Mouse (Mus musculus): Measurements from ENCODE around the gene Slc24a3. TPM values are rescaled to one million over a fixed set of nuclear protein-coding genes. Genes with fewer than 3 reads are reported as not detected.

Gene Slc24a3
- total RNA-seq, 2 experiments from 2014 or later: 184 to 186 TPM

DNA sequence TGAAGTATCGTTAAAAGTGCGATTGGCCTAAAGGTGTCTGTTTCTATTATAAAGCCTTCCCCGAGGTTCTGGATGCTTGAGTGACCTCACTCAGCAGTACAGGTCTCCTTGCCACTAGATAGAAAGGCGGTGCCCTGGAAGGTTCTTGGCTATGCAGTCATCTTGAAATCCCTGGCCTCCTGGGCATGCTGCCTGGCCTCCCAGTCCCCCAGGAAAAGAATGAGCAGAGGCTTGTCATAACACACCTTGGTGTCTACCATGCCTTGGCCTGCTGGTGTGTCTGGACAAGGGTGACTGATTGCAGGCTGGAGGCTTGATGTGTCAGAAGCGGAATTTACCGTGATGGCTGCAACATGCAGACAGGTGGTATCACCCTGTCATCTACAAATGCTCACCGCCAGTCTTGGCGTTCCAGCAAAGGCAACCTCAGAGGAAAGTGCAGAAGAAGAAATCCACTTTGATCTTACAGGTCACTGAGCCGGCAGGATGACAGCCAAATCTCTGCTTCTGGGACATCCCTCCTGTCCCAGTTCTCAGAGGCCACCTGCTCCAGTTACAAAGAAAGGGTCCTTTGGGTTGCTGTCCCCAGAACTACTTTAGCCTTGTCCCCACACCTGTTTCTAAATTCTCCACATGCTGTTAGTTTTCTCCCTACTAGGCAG is 106.6 kb downstream of the Slc24a3 start:
- no peak for DNase-seq (ENCODE audit: low spot score in 2 of 2)

DNA sequence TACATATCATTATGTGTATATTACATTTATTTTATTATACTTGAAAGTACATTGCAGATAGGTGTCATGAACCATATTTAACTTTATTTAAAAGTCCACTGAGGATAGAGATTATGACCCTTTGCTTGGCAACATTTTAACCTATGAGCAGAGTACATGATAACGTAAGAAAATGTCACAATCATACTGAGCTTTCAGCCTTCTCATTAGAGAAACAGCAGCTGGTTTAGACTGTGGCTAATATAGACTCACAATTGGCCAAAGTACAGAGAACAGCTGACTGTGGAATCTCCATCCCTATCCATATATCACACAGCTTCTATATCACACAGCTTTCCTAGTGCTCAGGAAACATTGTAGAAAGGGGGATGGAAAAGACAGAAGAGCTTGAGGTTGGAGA is 111.8 kb downstream of the Slc24a3 start:
- DNase-seq (ENCODE audit: low spot score in 2 of 2): no peak

DNA sequence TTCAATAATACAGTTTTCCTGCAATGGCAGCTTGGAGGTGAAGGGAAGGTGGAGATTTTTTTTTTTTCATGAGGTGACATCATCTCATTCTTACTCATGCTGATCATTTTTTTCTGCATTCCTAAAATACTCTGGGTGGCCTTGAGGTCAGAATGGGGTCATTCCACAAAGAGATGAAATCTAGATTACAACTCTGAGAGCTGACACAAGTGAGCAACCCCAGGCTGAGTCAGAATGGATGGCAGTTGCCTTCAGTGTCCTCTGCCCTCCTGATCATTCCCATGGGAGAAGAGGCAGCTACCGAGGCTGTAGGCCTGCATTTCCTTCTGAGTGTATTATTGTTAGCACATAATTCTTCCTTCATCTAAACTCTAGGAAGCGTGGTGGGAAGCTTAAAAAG is 116.2 kb downstream of the Slc24a3 start:
- DNase-seq (ENCODE audit: low spot score in 2 of 2): no peak

DNA sequence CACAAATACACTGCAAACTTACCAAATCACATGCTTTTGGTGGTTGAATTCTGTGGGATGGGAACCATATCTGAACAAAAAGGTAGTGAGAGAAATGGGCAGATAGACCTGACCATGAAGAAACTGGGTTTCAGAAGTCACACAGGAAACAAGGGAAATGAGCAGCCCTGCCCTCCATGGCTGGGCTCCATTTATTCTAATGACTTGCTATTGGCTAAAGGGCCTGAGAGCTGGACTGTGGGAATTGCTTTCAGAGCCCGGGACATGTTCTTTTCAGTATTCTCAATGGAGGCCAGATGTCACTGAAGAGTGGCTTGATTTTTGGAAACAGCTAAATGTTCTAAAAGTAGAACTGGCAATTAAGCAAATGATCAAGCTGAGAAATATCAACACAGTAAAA is 120.9 kb downstream of the Slc24a3 start:
- DNase-seq (ENCODE audit: low spot score in 2 of 2): no peak

DNA sequence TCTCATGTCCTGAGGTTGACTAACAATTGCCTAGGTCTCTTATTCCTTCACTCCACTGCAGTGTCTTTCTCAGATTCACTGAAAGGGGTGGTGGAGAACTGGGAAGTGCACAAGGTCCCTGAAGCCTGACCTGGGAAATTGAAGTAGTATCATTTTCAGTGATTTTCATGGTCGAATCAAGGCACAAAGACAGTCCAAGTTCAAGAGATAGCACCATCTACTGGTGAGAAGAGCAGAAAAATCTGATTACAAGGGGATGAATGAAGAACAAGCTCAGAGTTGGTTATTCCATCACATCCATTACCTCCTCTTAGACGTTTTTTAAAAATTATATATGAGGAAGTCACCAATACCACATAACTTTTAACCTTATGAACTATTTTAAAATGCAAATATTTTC is 123.9 kb downstream of the Slc24a3 start:
- peak in 1 of 2 experiments; percentile 30 for DNase-seq (ENCODE audit: low spot score in 2 of 2)

DNA sequence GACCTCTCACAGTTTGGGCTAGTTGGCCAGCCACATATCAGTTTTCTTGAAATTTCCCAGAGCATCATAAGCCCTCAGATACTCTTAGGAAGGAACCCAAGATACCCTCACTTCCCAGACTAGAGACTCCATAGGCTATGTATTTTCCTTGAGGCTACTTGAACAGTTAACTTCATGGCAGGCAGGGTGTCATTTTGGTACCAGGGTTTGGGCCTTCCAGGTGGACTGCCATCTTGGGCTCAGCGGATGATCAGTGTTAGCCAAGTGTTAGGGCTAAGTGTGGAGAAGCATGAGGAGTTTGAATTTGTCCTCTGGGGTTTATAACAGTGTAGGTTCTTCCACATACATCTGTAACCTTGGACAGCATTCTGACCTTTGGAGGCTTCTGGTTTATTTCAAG is 124.6 kb downstream of the Slc24a3 start:
- no peak for DNase-seq (ENCODE audit: low spot score in 2 of 2)

DNA sequence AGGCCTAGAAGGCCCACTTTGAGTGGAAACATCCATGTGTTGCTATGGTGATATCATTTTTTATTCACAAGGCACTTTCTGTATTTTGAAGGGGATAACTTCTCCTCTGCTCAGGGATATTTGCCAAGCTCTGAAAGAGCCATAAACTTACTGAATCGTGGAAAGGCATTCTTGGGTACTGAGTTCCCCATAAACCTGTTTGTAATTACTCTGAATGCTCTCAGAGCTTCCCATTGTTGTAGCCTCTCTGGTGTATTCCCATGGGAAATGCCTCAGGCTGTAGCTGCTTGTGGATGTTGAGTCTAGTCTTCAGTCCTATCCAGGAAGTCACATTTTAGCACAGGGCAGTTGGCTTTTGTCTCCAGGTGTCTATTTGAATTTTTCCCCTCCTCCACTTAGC is 125.3 kb downstream of the Slc24a3 start:
- no peak for DNase-seq (ENCODE audit: low spot score in 2 of 2)

DNA sequence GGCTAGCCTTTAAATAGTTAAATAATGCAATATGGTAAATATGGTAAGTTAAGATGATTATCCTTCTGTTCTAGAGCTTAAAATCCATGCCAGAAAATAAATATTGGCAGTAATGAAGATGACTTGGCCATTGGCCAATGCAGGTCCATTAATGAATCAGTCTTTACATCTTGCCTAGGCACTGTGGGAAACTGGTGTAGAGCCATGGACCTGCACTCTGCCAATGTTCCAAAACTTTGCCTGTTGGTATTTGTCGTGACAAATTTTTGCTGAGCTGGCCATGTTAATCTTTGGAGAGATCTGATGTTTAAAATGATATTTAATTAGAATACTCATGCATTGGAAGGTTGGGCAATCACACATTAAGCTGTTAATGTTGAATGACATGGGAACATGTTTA is 129.4 kb downstream of the Slc24a3 start:
- no peak for DNase-seq (ENCODE audit: low spot score in 2 of 2)

DNA sequence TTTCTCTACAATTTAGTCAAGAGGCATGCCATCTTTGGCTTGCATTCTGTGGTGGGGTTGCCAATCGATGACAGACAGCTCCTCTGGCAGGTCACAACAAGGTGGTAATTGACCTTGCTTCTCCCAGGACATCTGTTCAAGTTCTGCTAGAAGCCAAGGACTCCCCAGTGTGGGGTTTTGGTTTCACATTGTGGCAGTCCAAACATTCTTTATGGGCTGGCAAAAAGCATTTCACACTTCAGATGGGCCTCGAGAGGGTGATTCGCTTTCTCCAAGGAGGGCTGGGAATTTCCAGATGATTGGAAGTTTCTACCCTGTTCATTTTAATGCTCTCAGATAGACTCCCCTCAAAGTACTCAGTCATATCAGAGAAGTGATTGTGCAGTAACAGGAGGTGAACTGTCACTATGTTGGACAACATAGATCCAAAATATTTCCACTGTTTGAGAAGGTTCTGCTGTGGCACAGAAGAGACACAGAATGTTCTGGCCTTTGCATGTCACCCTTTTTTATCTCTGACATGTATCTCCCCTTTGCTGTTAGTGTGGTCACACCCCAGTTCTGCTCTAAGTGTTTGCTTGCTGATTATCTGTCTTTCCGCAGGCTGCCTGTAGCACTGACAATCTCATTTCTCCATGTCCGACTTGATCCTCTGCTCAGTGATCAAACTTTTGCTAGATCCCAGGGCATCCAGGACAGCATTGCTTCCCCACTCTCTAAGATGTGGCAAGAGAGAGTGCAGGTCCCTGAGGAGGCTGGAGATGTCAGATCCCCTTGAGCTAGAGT is 132.6 kb downstream of the Slc24a3 start:
- no peak for DNase-seq (ENCODE audit: low spot score in 2 of 2)

DNA sequence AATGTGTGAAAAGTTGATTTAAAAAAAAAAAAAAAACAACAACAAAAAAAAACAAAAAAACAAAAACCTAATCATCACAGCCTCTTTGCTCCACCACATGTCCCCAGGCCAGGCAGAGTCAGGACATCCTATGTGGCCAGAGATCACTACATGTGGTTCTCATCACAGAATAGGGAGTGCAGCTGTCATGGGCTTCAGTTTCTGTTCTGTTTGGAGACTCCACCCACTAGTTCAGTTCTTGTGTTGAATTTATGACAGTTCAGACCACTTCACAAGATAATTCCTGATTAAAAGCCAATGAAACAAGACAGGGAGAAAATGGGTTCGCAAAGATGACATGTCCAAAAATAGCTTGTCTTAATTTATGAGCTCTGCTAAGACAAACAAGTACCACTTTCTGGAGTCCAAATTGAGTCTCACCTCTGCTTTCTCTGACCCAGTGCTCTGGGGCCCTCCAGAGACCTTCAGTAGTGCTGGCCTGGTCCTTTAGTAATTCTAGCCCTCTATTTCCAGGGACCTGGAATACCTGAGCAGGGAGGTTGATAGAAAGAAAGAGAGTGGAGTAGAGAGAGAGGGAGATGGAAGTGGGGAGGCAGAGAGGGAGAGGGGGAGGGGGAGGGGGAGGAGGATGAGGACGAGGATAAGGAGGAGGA is 139.8 kb downstream of the Slc24a3 start:
- no peak for DNase-seq (ENCODE audit: low spot score in 2 of 2)

DNA sequence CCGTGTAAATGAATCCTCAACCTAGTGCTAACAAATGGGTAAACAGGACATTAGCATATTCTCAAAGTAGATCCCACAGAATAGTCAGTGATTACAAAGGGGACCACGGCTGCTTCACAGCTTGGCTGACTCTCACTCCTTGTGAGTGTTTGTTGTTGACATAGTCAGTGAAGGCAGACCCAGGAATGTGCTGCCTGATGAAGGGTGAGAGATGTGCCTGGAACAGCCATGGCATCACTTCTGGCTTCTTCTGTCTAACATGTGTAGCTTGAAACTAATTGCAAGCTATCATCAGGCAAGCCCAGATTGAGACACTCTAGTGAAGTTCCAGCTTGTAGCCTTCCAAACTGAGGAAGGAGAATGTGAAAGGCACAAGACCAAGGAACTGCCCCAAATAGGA is 151.4 kb downstream of the Slc24a3 start:
- DNase-seq (ENCODE audit: low spot score in 2 of 2): no peak

DNA sequence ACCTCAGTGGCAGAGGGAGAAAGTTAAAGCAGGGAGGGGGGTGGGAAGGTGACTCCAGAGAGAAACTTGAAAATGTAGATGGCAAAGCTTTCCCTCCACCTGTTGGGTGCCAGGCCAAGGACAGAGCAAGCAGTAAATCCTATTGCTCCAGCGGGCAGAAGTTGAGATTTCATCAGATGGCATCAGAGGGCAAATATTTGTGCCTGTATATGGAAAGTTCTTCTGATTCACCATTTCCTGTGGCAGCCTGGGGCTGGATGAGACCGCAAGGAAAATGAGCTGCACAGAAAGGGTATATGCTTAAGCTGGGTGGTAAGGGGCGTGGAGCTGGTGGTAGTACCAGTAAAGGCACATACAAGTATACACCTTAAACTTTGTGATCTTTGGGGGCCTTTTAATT is 153.7 kb downstream of the Slc24a3 start:
- no peak for DNase-seq (ENCODE audit: low spot score in 2 of 2)

DNA sequence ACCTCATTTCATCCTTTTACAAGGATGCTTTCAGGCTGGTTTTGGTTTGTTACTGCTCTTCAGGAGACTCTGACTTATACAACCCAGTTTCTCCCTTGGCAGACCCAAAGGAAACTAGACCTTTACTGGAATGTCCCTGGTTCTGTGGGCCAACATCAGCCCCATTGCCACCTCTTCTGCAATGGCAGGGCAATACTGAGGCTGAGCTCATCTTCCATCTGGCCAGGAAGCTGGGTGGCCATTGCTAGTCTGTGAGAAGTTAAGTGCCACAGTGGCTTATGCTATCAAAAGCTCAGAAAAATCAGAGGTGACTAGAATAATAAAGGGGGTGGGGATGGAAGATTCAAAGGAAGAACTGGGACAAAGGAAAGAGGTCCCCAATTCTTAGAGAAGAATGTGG is 154.2 kb downstream of the Slc24a3 start:
- no peak for DNase-seq (ENCODE audit: low spot score in 2 of 2)

DNA sequence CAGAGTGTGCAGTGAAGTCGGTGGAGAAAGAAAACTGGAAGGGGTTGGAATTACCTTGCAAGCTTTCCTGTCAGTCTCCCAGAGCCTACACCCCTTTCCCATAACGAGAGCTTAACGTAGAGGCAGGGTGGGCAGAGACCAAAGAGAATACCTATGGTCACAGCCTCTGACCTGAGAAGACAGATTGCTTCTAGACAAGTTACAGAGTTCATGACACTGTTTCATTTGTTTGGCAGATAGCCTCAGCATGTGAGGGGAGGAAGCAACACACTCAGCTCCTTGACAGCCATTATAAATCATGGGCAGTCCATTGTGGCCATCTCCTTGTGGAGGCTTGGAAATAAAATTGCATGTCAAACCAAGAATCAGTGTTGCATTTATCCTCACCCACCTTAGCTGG is 156.9 kb downstream of the Slc24a3 start:
- DNase-seq (ENCODE audit: low spot score in 2 of 2): no peak

DNA sequence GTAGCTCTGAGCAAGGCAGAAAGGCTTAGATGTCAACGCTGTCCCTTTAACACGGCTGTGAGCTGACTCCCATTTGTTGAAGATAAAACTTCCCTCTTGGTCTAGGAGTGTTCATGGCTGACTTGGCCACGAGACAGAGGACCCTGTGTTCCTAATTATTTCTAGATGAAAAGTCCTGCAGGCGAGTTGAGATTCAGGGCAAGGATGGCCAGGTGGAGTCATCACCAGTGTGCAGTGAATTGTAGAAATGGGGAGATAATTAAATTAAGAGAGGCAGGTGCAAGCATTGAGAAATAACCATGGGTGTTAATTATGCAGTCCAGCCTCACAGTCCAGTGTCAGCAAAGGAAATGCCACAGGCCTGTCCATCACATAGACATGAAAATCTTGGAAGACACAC is 158.3 kb downstream of the Slc24a3 start:
- DNase-seq (ENCODE audit: low spot score in 2 of 2): no peak

DNA sequence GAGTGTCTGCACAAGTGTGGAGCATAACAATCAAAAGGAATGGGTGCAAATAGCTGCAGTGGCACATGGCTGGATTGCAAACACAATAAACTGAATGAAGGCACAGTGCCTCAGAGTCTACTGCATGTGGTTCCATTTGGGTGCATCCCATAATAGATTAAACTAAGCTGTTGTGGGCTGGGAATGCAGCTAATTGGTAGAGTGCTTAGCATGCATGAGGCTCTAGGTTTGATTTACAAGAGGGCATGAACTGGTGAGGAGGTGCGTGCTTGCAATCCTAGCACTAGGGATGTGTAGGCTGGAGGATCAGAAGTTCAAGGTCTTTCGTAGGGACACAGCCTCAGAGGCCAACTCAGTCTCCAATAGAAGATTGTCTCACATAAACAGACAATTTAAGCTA is 159.0 kb downstream of the Slc24a3 start:
- DNase-seq (ENCODE audit: low spot score in 2 of 2): no peak

DNA sequence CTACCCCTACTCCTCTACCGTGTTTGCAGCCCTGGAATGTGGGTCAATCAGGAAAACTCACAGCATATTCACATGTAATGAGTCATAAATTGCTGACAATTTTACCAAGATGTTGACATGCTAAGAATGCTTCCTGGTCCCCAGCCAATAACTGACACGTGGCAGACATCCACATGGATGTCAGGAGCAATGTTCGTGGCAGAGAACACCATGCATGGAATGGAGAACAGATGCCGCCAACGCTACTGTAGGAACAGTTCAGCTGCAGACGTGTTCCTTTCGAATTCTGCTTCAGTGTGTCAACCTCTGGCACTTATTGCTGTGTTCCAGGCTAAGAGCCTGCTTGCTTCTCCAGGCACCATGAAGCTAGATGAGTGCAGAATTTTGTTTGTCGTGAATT is 162.2 kb downstream of the Slc24a3 start:
- peak; percentile 35 to 73 for DNase-seq (ENCODE audit: low spot score in 2 of 2)

DNA sequence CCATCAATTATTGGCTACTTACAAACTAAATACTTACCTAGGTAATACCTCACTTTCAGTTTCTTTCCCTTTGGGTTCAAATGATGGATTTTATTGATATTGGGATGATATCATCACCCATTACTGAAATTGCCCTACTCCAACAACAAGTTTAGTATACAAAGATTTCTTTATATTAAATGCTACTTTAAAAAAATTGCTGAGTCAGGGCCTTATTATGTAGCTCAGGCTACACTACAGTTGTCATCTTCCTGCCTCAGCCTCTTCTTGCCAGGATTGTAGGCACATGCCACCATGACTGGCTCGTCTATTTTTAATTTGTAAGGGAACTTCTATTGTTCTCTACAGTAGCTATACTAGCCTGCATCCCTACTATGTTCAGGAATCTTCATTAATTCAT is 164.0 kb downstream of the Slc24a3 start:
- no peak for DNase-seq (ENCODE audit: low spot score in 2 of 2)

DNA sequence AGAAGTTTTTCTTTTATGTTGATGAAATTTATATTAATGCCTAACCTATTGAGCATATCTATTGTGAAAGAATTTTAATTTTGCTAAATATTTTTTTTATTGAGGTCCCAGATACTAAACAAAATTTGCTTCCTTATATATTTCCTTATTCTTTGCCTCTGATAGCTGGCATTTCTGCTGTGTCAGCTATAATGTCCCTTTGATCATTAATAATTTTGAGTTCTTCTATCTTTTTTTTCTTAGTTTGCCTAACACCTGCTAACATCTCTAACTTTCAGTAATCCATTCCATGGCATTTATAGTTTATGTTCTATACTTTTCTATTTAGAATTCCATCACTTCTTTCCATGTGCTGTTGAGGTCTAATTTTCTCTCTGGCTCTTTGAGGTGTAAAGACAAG is 165.9 kb downstream of the Slc24a3 start:
- no peak for DNase-seq (ENCODE audit: low spot score in 2 of 2)

DNA sequence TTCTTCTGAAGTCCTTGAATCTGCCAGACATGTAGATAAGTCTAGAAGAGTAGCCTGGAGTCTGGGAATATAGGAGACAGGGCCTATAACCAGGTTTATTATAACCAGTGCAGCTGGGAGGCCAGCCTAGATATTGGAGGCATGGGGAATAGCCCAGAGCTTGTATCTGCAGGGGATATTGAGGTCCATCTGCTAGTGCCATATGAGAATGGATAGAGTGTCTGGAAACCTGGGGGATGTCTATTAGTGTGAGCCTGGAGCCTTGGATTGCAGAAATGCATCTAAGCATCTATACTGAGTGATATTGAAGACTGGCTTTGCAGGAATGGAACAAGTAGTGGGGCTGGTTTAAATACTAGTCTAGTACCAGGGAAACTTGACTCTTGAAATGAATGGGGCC is 168.9 kb downstream of the Slc24a3 start:
- DNase-seq (ENCODE audit: low spot score in 2 of 2): no peak

DNA sequence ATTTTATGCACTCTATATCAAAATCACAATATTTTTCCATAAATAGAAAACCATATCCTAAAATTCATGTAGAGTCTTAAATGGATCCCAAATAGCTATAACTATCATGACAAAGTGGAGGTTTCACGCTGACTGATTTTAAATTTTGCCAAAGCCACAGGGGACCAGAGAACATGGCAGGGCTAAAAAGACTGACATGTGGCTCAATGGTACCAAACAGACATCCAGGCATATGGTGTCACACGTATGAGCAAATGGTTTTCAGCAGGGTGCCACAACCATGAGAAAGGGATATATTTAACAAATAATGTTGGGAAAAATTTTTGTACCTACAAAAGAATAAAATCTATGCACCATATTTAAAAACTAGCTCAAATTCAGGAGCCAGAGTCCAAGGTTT is 173.3 kb downstream of the Slc24a3 start:
- DNase-seq (ENCODE audit: low spot score in 2 of 2): no peak

DNA sequence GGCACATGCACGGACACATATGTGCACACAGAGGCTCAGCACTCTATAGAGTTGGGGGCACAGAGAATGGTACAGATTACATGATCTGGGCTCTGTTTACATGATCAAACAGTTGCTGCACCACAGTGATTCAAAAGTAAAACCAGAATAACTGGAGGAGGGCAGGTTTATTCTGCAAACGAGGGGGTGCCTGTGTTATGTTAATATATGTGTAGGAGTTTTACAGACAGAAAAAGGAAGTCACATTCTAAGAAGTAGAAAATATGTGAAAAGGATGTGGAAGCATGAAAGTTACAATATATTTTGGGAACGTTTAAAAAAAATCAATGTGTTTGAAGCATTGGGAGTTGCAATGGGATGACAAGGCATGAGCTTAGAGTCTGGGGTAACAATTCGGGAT is 175.4 kb downstream of the Slc24a3 start:
- DNase-seq (ENCODE audit: low spot score in 2 of 2): no peak

DNA sequence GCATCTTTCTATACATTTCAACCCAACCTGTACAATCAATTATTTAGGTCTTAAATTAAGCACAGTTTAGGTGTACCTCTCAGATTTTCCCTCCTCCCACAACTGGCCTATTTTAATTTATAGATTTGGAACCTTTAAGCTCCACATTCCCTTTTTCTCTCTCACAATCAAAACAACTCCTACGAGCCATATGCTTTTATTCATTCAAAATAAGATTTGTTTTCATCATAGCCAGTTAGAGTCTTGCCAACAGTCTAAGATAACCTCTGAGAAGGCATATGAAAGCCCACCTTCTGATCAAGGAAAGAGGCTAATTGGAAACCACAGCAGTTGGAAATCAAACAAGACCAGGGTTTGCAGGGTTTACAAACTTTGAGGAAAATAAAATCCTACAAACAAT is 177.0 kb downstream of the Slc24a3 start:
- no peak for DNase-seq (ENCODE audit: low spot score in 2 of 2)
